Mouse (Mus musculus) cerebellum, postnatal 4 days (tissue): ENCODE data around the gene Nusap1.
"Not testable (repeated sequence)": the region's sequence is repeated elsewhere in the genome, so short reads cannot be mapped to it uniquely, and the experiment has no call there.

Source experiments
- DNase-seq, 2 experiments: peaks; one replicate each; pipeline ENCODE4 v3.0.0; 2022; ENCODE audit warnings: low spot score in 2 of 2, mixed read lengths in 1 of 2

Gene Nusap1

GRCm38 (mm10) chr2:119618199-119618982, at the start of gene Nusap1, which contains the start of gene Oip5:
Nusap1 (plus strand) TSS chr2:119618298.
Oip5 (minus strand) TSS chr2:119618469.
- DNase-seq, result peak; percentile 71 to 88

DNA sequence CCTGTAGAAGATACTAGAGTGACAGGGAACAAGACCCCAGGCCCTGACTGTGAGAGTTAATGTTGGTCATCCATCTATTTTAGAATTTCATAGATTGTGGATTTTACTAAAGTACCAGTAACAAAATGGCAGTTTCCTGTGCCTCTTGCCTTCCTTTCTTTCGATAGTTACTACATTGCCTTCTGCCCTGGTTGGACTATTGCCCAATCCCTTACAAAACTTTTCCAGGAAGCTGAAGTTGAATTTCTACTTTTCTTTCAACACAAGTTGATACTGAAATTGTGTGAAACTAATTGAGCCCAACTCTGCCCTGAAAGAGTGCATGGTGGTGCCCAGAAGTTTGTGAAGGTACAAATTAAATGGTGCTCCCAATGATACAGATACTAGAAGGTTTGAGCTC, 45.6 kb upstream of the Nusap1 start:
- DNase-seq, result no peak

GRCm38 (mm10) chr2:119581571-119581970, 36.5 kb upstream of the Nusap1 start:
- DNase-seq, result no peak

GRCm38 (mm10) chr2:119583439-119583838, 34.7 kb upstream of the Nusap1 start:
- DNase-seq, result no peak

DNA sequence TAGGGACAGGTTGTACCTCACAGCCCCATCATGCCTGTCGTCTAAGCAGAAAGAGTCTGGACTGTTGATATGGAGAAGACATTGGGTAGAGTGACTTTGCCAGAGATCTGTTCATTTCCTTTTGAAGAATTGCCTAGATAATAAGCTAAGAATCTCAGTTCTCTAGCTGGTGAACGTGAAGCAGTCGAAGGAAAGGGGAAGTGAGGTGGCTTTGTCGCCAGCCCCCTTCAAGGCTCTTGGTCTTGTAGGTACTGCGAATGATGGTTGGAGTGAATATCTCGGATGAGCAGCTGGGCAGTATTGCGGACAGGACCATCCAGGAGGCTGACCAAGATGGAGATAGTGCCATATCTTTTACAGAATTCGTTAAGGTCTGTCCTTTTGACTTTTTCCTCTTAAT, 33.8 kb upstream of the Nusap1 start:
- no peak for DNase-seq

DNA sequence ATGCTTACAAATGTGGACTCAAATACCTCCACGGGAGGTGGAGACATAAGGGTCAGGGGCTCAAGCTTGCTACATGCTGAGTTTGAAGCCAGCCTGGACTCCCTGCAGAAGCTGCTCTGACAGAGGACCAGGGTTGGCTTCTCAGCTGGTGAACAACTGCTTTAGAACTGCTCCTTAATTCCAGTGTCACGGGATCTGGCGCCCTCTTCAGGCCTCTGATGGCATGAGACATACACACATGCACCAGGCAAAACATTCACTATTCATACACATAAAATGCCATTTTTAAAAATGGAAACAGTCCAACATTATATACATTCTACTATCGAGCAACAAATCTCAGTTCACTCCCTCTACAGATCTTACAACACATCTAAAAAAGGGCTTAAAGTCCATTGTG, 30.7 kb upstream of the Nusap1 start:
- peak in 1 of 2 experiments; percentile 41 for DNase-seq

- DNase-seq, result no peak
Measured at GRCm38 (mm10) chr2:119591247-119591646, 26.9 kb upstream of the Nusap1 start.

- no peak for DNase-seq
Measured at GRCm38 (mm10) chr2:119593765-119594112, 24.4 kb upstream of the Nusap1 start.

GRCm38 (mm10) chr2:119594113-119594981, 23.8 kb upstream of the Nusap1 start:
- DNase-seq, result peak; percentile 96 to 99

DNA sequence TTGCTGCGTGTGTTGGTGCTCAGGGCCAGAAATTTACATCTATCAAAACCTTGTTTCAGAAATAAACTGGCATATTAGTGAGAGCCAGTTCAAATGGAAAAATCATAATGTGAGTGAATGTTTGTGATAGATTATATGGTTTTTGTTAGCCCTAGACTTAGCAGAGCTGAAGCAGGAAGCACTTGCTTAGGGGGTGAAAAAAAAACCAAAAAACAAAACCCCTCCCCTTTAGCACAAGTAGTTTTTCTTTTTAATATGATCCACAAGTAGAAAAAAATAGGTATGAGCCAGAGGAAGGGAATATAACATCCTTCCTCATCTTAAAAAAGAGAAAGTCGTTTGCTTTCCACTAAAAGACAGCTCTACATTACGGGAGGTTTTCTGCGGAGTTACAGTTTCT, 22.8 kb upstream of the Nusap1 start:
- no peak for DNase-seq

- no peak for DNase-seq
Measured at GRCm38 (mm10) chr2:119596781-119597330, 21.2 kb upstream of the Nusap1 start.

- no peak for DNase-seq
Measured at GRCm38 (mm10) chr2:119601027-119601426, 17.1 kb upstream of the Nusap1 start.

DNA sequence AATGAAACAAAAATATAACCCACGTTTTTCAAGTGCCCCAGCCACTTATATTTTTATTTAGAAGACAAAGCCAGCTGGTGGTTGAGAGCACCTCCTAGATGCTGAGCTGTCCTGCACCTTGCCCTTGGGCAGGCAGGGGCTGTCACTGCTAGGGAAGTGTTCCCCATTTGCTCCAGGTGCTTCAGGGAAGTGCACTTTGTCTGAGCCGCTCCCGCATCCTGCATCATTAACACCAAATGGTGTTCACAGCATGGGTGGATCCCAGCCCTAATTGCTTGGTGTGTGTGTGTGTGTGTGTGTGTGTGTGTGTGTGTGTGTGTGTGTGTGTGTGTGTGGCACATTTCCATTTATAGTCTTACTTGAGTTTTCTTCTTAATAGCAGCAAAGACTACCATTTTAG, 16.5 kb upstream of the Nusap1 start:
- DNase-seq, result not testable (repeated sequence)

DNA sequence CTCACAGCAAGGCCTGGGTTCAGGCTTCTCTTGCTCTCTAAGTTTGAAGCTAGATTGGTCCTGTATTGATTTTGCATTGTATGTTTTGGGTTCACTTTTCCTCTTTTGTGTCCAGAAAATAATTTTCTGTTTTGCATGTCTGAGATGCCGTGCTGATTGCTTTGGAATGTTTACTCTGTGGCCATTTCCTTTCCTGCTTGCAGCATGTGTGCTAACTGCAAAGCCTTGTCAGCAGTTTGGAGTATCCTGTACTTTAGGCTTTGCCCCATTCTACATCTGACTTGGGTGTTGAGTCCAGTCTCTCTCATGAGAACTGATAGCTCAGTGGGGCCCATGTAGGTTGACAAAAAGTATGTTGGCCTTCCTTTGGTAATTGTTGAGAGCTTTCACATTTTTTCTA, 15.6 kb upstream of the Nusap1 start:
- no peak for DNase-seq

GRCm38 (mm10) chr2:119603909-119604308, 14.2 kb upstream of the Nusap1 start:
- DNase-seq, result no peak

GRCm38 (mm10) chr2:119605361-119605973, 12.6 kb upstream of the Nusap1 start:
- DNase-seq, result no peak

GRCm38 (mm10) chr2:119607023-119607422, 11.1 kb upstream of the Nusap1 start:
- no peak for DNase-seq

- DNase-seq, result no peak
Measured at GRCm38 (mm10) chr2:119617841-119618198, 278 bp upstream of the Nusap1 start.

DNA sequence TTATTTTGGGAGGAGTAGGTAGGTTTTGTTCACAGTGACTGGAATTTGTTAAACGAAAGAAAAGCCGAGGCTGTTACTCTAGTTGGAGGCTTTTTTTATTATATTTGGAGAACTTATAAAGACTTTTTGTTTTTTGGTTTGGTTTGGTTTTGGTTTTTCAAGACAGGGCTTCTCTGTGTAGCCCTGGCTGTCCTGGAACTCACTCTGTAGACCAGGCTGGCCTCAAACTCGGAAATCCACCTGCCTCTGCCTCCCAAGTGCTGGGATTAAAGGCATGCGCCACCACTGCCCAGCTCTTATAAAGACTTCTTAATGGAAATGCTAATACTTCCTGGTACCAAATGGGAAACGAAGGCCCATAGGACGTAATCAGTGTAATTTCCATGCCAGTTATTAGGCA, 904 bp downstream of the Nusap1 start:
- DNase-seq, result not testable (repeated sequence)

- DNase-seq, result no peak
Measured at GRCm38 (mm10) chr2:119621302-119621701, 3.2 kb downstream of the Nusap1 start.

GRCm38 (mm10) chr2:119636781-119637180, 18.7 kb downstream of the Nusap1 start:
- DNase-seq, result no peak
